Mouse (Mus musculus) E14TG2a.4 (cell line): Measurements from ENCODE around the gene Unc13b.

Experiments used
- CTCF ChIP-seq: conservative IDR thresholded peaks from 2 replicates; pipeline ENCODE4 v1.5.1; 2014; ENCODE audit warnings: low read length
- NANOG ChIP-seq: IDR thresholded peaks from 2 replicates; pipeline ENCODE4 v1.6.1; 2014; ENCODE audit warnings: borderline replicate concordance, low read length, mixed read lengths
- POU5F1 ChIP-seq: IDR thresholded peaks from 2 replicates; pipeline ENCODE4 v1.6.1; 2014; ENCODE audit warnings: low read length, borderline replicate concordance

- TF ChIP-seq CTCF = peak; percentile 79
- no peak for TF ChIP-seq NANOG
- TF ChIP-seq POU5F1 = no peak
Observed at GRCm38 (mm10) chr4:43025084-43025960, 33.4 kb upstream of the Unc13b start, which contains the start of gene Pigo.
